Mouse (Mus musculus): ENCODE measurements around the gene Ehd1. TPM values are rescaled to one million over a fixed set of nuclear protein-coding genes. Genes with fewer than 3 reads are reported as not detected.

The Ehd1 gene
- 100 to 1,000 TPM; 112 to 157 TPM for total RNA-seq (2021)
- long read RNA-seq, experiment 1, transcript Ehd1-201 (5 exons, 3,353 nt), result major isoform, 271 of 277 reads
- long read RNA-seq, experiment 1, partial matches to known transcripts, result 2 of 277 reads
- long read RNA-seq, experiment 1, other reads (novel, unspliced or antisense), result 4 of 277 reads
- long read RNA-seq, experiment 2, transcript Ehd1-201 (5 exons, 3,353 nt), result major isoform, 201 of 238 reads
- long read RNA-seq, experiment 2, partial matches to known transcripts, result 11 of 238 reads
- long read RNA-seq, experiment 2, other reads (novel, unspliced or antisense), result 26 of 238 reads

DNA sequence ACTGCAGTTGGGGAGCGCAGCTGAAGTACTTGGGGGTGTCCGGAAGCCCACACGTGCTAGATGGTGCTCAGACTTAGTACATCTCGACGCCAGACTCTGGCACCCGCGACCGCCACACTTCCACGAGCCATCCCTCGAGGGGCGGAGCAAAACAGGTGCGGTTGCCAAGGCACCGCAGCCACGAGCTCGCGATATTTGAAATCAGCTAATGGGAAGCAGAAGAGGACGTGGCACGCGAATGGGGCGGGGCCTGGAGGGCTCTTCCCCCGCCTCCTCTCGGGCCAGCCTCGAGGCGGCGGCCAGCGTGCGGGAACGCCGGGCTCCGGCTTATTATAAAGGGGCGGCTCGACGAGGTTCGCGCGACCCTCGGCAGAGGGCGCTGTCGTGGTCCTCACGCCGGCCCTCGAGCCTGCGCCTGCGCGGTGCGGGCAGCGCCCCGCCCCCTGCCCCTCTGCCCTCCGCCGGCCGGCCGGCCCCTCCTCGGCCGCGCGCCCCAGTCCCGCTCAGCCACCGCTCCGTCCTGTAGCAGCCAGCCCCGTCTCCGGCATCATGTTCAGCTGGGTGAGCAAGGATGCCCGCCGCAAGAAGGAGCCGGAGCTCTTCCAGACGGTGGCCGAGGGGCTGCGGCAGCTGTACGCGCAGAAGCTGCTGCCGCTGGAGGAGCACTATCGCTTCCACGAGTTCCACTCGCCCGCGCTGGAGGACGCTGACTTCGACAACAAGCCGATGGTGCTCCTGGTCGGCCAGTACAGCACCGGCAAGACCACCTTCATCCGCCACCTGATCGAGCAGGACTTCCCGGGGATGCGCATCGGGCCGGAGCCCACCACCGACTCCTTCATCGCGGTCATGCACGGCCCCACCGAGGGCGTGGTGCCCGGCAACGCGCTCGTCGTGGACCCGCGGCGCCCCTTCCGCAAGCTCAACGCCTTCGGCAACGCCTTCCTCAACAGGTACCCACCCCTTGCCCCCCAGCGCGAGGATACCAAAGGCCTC is at the start of gene Ehd1:
Gene Ehd1 (plus strand): TSS at position 300 of the 996 bp plus-strand sequence.
- DNase-seq (ENCODE audit: low spot score in 2 of 2), result peak; percentile 97 to 99

- DNase-seq (ENCODE audit: low spot score in 2 of 2), result no peak
Observed at GRCm38 (mm10) chr19:6226763-6227162, 49.8 kb upstream of the Ehd1 start.

DNA sequence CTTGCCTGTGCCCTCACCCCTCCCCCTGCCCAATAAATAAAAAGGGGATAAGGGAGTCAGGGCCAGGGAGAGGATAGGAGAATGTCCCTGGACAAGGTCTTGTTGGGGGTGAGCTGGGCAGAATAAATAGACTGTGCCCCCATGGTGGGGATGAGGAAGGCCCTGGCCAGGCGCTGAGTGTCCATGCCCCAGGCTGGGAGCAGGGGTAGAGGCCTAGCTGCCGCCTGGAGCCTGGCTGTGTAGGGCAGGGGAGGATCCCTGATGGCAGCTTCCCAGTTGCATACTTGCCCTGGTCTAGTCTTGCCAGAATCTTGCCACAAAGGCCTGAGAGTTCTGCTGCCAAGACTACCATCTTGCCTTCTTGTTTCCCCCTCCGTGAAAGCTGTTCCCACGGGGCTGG is 48.7 kb upstream of the Ehd1 start:
- no peak for DNase-seq (ENCODE audit: low spot score in 2 of 2)

DNA sequence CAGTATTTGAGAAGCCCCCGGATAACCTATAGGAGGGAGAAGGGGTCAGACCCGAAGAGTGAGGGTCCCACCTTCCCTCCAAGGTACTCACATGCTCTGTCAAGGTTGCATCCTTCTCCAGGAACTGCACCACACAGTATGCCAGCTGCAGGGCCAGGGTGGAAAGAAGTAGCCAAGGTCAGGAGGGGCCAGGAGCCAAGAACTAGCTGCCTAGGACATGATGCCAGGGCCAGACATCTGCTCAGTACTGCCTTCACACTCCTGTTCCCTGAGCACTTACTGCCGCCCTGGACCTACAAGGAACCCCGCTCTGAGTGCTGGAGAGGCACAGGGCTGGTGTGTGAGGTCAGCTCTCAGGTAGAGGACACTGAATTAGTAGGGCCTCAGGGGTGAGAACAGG is 46.1 kb upstream of the Ehd1 start:
- peak in 1 of 2 experiments; percentile 54 for DNase-seq (ENCODE audit: low spot score in 2 of 2)

DNA sequence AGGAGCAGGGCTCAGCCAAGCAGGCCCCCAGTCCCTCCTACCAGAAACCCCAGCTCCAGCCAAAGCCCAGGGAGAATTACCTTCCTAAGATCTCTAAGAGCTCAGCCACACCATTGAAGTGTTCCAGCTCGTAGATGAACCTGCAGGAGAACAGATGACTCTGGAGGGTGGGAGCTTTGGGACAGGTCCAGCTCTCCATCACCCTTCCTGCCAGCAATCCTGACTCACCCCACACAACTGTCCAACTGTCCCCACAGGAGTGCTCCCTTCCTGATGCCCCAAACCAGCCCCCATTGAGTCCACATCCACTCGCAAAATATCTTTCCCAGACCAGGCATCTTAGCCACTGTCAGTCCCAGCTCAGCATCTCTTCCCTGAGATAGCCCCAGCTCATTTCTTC is 45.5 kb upstream of the Ehd1 start:
- DNase-seq (ENCODE audit: low spot score in 2 of 2), result no peak

DNA sequence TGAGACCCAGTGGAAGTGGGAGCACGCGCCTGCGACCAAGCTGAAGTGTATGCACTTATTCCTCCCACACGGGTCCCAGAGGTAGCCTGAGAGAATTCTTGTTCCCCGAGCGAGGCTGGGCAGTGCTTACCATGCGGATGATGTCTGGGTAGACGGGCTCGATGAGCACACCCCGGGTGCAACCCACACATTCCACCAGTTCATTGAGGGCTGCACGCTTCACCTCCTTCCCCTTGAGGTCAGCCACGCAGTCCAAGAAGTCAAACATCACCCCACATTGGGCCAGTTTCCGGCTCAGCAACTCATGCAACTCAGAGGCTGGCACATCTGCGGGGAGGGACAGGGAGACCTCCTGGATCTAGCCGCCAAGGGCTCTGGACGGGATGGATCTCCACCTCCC is 42.9 kb upstream of the Ehd1 start:
- DNase-seq (ENCODE audit: low spot score in 2 of 2), result no peak

- peak in 1 of 2 experiments; percentile 39 for DNase-seq (ENCODE audit: low spot score in 2 of 2)
Observed at GRCm38 (mm10) chr19:6234337-6235083, 42.0 kb upstream of the Ehd1 start.

DNA sequence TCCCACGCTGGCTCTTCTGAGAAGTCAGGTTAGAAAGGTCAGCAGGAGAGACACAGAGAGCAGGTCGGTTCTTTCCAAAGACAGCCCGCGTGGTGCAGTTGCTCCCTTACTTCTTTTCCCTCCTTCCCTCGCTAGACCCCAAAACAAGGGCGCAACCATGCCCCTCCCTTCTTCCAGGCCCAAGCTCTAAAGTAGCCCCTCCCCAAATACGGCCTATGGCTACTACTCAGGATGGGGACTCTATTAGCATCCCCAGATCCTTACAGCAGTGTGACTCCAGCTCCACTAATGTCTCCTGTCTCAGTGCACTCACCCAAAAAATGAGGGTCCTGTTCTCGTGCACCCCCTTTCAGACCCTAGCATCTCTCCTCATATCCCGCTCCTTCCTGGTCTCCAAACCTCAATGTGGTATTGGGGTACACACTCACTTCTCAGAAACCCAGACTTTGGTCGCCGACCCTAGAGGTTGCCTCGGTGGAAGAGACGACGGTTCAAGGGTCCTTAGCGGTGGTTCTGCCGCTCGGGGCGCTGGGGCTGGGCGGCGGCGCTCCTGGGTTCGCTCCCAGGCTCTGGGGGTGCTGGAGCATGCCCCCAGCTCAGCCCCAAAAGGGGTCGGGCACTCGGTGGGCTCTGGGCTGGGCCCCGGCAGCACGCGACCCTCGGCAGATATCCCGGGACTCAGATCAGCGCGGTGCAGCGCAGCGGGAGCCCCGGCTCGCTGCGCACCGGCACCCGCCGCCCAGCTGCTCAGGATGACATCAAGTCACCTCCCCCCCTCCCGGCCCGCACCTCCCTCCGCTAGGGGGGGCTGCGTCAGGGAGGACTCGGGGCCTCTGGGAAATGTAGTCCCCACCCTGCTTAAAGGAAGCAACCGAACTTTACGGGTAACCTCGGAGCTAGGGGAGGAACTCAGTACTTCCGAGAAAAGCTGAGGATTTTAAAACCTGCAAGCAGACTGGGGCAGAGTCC is 41.2 kb upstream of the Ehd1 start, which contains the start of gene Ppp2r5b:
Gene Ppp2r5b (minus strand): TSS at position 789 of the 969 bp plus-strand sequence.
- DNase-seq (ENCODE audit: low spot score in 2 of 2), result peak; percentile 93 to 94

GRCm38 (mm10) chr19:6236053-6236441 is 40.5 kb upstream of the Ehd1 start:
- peak; percentile 80 to 81 for DNase-seq (ENCODE audit: low spot score in 2 of 2)

- no peak for DNase-seq (ENCODE audit: low spot score in 2 of 2)
Observed at GRCm38 (mm10) chr19:6236842-6237241, 39.7 kb upstream of the Ehd1 start.

GRCm38 (mm10) chr19:6238740-6239139 is 37.8 kb upstream of the Ehd1 start:
- DNase-seq (ENCODE audit: low spot score in 2 of 2), result no peak

DNA sequence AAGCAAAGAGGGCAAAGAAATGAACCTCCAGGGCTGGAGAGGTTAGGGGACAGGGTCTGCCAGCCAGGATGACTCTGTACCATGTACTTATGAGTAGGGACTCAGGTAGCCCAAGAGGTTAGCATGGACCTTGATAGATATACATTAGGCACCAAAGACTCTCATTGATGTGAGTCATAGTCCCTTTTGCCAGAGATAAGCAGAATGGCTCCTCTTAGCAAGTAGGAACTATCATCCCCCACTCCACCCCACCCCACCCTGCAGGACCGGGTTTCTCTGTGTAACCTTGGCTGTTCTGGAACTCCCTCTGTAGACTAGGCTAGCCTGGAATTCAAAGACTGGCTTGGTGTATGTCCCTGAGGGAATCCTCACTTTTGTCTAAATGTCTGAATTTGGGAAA is 36.4 kb upstream of the Ehd1 start:
- DNase-seq (ENCODE audit: low spot score in 2 of 2), result no peak

DNA sequence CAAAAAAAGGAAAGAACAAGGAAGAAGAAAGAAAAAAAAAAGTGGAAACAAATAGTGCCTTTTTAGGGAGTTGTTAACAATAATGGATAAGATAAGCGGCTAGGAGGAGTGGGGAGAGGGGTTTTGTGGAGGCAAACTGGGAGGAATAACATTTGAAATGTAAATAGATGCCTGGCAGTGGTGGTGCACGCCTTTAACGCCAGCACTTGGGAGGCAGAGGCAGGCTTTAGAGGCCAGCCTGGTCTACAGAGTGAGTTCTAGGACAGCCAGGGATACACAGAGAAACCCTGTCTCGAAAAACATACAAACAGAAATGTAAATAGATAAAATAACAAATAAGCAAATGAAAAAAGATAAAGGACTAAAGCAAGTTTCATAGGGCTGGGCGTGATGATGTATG is 35.8 kb upstream of the Ehd1 start:
- DNase-seq (ENCODE audit: low spot score in 2 of 2), result no peak

GRCm38 (mm10) chr19:6241274-6242107 is 35.0 kb upstream of the Ehd1 start, which contains the start of gene Atg2a:
Gene Atg2a, plus strand, starts transcription at chr19:6241668.
- DNase-seq (ENCODE audit: low spot score in 2 of 2), result peak; percentile 95 to 96

GRCm38 (mm10) chr19:6242281-6242680 is 34.2 kb upstream of the Ehd1 start:
- DNase-seq (ENCODE audit: low spot score in 2 of 2), result no peak

GRCm38 (mm10) chr19:6243226-6243625 is 33.3 kb upstream of the Ehd1 start:
- no peak for DNase-seq (ENCODE audit: low spot score in 2 of 2)

DNA sequence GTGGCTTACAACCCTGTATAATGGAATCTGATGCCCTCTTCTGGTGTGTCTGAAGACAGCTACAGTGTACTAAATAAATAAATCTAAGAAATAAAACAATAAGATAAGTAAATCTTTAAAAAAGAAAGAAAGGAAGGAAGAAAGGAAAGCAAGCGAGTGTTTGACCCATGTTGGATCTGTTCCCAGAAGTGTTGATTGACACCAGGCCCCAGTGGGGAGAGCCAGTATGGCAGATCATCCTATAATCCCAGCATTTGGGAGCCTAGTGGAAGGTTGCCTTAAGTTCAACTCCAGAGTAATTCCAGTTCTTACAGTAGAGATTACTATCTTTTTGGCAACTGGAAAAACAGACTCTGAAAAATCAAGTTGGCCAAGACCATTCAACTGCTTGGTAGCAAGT is 30.7 kb upstream of the Ehd1 start:
- DNase-seq (ENCODE audit: low spot score in 2 of 2), result no peak

DNA sequence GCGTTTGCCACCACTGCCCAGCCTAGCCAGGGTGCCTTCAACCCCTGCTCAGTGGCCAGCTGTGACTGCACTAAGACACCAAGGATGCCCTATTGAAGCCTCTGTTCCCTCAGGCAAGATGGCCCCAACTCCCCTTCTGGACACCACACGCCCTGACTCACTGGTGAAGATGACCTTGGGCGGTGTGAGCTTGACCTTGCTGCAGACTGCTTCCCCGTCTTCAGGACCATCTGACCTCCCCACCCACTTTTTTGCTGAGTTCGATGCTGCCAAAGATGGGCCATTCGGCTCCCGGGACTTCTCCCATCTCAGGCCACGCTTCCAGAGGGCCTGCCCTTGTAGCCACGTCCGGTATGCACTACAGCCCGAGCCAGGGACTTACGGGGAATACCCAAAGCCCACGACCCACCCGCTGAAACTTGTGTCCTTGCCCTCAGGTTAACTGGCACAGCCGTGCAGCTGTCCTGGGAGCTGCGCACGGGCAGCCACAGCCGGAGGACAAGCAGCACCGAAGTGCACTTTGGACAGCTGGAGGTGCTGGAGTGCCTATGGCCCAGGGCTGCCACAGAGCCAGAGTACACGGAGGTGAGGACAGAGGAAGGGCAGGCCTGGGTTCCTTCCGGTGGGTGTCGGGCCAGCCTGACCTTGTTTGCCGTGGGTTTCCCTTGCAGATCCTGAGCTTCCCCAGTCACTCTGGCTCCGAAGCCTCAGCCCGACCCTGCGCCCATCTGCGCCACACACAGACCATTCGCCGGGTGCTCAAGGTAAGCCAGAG is 28.8 kb upstream of the Ehd1 start:
- DNase-seq (ENCODE audit: low spot score in 2 of 2), result no peak

All from adrenal gland, adult 18-20 months (tissue).